Mouse (Mus musculus) cerebellum, postnatal 10 days (tissue): Measurements from ENCODE around the gene Wiz.

Source experiments
- DNase-seq, 2 experiments: peaks; one replicate each; pipeline ENCODE4 v3.0.0; 2021; ENCODE audit warnings: mixed read lengths in 2 of 2

The Wiz gene

DNA sequence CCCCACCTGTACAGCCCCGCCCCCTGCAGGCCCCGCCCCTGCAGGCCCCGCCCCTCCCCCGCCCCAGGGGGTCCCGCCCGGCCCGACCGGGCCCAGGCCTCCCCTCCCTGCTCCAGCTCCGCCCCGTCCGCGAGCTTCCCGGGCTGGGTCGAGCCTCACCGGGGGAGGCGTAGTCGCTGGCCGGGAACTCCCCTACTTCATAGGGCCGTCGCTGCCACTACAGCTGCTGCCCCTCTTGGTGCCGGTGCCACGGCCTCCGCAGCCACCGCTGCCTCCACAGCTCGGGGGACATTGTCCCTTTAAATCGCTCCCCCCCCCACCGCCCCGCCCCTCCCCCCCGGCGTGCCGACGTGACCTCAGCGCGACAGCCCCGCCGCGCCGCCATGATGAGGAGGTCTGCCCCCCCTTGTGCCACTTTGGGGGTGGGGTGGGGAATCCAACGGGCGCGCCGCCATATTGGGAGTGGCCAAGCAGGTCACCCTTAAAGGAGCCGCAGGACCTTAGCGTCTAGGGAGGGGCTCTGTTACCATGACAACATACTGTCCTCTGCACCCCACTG is at the start of gene Wiz:
Gene Wiz (minus strand): TSS at position 339 of the 559 bp plus-strand sequence.
- peak; percentile 94 to 95 for DNase-seq

DNA sequence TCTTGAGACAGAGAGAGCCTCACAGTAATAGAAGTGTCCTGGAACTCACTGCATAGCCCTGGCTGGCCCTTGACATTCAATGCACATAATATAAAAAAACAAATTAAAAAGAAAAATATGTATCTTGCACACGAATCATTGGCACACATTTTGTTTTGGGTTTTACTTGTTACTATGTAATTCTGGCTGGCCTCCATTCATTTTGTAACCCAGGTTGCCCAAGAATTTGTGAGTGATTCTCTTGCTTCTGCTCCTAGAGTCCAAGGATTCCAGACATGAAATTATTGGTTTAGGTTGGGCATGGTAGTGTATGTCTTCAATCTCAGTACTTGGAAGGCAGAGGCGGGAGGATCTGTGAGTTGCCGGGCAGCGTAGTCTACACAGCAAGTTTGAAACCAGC is 47.9 kb upstream of the Wiz start:
- no peak for DNase-seq

DNA sequence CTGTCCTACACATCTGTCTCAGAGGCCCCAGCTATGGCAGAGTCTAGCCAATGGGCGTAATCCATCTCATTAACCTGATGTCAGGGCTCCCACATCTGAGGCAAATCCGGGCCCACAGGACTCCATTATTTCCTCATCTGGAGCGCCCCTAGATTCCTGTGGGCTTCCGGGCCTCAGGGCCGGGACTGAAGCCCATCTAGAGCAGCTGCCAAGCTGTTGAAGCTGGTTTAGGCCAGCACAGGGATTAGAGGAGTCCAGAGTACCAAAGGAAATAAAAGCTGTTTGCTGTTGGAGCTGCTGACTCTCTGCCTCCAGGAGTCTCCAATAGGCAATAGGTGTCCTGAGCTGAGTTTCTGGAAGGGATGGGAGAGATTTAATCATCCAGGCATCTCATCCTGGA is 45.9 kb upstream of the Wiz start:
- no peak for DNase-seq

DNA sequence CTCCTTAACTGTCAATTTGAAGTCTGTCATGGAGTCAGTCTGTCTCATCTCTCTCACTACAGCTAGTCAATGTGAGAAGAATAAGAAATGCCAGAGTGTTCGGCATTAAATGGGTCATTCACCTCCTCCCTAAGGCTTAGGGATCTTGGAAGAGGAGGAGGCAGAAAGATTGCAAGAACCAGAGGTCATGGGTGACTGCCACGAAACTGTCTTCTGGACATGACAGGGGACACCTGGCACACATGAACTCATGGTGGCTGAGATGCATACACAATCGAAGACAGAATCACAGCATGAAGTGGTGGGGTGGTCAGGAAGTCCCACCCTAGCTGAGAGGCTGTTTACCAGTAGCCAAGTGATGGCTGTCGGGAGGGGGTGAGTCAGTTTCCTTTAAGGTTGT is 45.1 kb upstream of the Wiz start:
- DNase-seq = no peak

DNA sequence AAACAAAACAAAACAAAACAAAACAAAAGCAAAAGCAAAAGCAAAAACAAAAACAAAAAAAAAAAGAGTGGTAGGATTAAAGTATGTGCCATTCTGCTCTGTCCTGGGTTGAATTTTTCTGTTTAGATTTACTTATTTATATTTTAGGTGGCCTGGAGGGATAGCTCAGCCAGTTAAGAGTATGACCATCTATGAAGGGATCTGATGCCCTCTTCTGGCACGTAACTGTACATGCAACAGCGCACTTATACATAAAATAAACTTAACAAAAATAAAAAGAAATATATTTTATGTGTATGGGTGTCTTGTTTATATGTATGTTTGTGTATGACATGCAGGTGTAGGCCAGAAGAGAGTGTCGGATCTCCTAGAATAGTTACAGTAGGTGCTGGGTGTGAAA is 42.7 kb upstream of the Wiz start:
- peak in 1 of 2 experiments; percentile 23 for DNase-seq

DNA sequence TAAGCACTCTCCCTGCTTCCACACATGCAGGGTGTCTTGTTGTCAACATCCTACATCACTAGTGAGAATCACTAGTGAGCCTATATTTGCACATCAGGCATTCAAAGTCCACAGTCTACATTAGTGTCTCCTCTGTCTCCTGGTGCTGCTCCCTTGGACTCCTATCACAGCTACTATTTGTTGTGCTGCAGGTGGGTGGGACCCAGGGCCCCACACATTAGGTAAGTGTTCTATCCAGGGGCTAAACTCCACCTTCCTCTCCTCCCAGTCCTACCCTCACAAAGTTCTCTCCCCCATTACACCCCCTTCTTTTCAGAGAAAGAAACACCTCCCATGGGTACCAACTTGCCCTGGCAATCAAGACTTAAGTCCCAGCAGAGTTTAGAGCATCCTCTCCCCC is 37.4 kb upstream of the Wiz start:
- DNase-seq = no peak

DNA sequence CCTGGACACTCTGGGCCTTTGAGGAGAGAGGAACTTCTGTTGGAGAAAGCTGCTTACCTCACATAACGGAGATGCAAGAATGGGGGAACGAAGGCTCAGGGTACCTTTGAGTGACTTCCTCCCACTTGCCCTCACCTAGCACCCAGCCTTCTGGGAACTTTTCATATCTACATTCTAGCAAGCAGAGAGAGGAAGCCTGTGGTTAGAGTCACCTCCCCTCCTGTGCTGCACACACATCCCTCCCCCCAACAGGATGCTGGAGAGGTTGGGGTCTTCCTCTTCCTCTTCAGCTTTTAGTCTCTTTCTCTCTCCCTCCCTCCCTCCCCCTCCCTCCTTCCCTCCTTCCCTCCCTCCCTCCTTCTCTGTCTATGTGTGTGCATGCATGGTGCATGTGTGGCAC is 34.8 kb upstream of the Wiz start, which contains the start of gene Pglyrp2:
Gene Pglyrp2 (minus strand): TSS at position 134 of the 400 bp plus-strand sequence.
- DNase-seq = no peak

DNA sequence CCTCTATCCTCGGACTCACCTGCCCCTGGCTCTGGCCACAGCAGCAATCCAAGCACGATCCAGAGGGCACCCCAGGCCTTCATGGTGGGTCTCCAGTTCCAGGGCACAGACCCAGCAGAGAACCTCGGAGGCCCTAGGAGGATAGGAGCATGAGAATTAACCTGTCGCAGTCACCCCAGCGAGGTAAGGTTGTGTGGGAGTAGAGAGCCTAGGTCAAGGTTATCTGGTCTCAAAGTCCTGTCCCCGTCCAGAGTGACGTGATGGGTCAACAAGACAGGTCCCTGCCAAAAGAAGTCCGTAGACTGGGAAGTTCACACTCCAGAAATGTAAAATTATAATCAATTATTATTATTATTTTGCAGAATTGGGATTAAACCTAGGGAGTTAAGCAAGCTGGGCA is 31.5 kb upstream of the Wiz start:
- DNase-seq = no peak

DNA sequence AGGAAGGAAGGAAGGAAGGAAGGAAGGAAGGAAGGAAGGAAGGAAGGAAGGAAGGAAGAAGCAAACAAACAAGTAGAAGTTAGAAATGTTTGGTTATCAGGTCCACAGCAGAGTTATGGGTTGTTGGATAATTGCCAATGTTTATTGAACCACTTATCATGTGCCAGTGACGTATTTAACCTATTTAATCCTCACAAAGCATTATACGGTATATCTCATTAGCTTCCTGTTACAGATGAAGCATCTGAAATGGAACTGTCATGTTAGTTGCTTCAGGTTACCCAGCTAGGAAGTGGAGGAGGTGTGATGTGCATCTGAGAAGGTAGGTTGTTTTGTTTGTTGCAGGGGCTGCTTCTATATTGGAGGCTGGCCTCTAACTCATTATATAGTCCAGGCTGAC is 30.8 kb upstream of the Wiz start:
- DNase-seq = no peak

DNA sequence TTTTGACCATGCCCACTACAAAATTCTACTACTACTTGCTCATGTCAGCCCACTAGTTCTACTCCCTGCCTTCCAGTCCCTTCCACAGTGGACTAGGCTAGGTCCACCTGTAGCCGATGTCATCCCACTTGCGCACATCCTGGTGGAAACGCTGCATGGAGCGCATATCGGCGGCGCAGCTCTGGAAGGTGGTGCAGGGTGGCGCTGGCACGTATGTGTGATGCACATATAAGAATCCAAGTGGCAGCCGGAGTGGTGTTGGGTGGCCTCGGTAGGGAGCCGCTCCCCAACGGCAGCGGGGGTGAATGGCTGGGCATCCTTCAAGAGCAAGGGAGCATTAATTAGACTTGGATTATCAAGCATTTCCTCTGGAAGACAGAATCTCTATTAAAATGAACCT is 27.5 kb upstream of the Wiz start:
- no peak for DNase-seq

DNA sequence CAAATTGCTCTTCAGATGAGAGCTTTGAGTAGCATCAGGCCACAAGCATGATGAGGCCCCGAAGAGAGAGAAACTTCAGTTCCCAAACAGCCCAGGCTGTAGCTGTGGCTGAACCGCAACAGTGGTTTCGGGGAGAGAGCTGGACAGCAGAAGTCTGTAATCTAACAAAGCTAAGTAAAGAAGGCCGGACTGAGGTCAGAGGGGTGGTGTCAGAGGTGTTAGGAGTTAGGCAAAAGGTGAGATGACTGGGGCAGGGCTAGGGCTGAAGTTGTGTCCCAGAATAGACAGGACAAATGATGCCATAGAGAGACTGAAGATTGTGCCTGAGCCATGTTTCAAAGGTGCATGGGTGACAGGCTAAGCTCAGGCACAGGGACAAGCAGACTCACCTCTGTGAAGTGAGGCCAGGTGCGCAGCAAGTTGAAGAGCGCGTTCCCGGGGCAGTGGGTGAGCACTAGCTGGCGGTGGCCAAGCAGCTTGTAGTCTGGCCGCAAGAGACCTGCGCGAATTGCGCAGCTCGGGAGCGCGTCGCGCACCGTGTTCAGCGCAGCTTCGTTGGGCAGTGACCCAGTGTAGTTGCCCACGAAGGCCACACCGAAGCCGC is 26.3 kb upstream of the Wiz start:
- no peak for DNase-seq

DNA sequence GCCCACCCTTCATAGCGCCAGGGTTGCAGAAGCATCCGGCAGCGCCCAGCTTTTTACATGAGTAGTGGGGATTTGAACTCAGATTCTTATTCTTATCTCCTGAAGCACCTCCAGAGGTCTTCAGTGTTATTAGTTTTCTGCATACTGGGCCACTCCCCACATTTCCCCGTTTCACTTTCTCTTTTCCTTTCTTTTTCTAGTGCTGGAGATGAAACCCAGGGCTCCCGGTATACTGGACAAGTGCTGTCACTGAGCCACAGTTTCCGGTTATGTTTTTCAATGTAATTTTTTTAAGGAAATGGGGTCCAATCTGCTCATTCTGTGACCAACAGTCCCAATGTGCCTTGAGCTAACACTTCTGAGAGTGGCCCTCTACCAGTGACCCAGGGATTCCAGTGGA is 22.7 kb upstream of the Wiz start:
- no peak for DNase-seq

DNA sequence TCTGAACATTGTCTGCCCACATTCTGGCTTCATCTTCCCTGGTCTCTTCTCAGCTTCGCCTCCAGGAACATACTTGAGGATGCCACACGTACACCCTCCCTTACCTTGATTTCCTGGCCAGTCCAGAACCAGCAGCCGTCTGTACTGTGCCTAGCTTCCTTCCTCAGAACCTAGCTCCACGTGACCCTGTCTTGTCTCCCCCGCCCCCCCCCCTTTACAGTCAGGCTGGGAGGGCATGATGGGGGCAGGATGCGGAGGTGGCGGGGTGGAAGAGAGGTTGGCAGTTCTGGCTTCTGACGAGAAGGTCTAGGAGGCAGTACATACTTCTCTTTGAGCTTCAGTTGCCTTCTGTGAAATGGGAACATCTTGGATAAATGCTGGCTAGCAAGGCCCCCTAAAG is 14.2 kb upstream of the Wiz start, which contains the start of gene Rasal3:
Gene Rasal3 (minus strand): TSS at position 167 of the 400 bp plus-strand sequence.
- DNase-seq = no peak

DNA sequence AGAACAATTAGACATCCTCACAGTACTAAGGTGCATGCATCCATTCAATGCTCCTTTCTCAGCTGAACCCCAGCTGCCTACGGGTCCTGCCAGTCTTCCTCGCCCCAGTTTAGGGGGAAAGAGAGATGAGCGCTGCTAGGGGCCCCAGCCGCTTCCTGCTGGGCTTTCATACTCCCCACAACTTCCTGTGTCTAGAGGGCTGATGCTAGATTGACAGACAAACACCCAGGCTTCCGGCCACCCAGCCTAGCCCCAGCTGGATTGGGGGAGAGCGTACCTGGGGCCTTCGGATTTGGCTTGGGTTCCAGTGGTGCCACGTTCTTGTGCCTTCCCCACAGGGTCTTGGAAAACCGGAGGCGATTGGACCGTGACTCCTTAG is 13.5 kb upstream of the Wiz start:
- DNase-seq = no peak

DNA sequence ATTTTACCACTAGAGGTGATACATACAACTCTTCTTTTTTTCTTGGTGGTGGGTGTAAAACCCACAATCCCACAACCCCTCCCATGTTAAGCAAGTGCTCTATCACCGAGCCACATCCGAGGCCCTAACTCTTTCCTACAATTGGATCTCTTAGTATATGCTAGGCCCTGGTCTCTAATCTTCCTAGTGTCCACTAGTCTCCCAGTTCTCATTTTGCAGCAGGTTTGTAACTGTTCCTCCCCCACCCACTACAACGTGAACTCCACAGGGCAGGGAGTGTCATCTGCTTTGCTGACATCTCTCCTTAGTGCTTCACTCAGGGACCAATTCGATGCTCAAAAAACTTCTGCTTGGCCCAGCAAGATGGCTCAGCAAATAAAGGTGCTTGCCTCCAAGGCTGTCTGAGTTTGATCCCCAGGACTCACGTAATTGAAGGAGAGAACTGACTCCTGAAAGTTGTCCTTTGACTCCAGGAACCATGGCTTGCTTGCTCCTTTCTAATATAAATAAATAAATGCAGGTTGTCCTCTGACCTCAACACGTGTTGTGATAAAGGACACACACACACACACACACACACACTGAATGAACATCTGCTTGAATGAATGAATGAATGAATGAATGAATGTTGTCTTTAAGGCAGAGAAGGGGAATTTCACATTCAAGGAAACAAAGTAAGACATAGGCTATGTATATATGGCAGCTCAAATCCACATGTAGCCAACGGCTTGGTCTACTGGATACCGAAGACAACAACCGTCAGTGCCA is 13.0 kb upstream of the Wiz start:
- no peak for DNase-seq

DNA sequence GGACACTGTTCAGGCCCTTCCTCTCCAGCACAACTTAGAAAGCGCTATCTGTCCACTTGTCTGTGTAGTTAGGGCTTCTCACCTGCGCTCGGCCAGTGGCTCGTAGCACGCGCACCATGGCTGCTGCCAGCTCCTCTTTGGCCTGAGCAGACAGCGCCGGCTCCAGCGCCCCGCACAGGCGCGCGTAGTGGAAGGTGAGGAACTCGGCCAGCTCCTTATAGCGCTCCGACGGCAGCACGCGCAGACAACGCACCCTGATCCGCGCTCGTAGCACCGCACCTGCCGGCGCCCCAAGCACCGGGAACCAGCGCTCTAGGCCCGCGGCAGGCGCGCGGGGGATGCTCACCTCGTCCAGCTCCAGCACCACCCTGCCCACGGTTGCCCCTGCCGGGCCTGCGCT is 7.0 kb upstream of the Wiz start:
- no peak for DNase-seq

DNA sequence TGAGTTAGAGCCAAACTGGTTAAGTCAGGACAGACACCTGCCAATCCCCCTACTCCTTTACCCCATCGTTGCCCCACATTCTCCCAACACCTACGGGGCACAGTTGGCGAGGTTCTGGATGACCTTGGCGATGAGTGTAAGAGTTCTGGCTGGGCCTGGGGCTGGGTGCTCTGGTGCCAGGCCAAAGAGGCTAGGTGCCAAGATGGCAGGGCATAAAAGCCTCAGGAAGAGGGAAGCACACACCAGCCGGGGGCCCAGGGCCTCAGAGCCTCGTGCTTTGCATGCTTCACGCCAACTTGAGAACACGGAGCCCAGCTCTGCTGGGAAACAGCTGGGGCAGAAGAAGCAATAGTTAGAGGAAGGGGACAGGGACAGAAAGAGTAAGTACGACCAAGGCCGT is 4.7 kb upstream of the Wiz start:
- DNase-seq = peak in 1 of 2 experiments; percentile 24

DNA sequence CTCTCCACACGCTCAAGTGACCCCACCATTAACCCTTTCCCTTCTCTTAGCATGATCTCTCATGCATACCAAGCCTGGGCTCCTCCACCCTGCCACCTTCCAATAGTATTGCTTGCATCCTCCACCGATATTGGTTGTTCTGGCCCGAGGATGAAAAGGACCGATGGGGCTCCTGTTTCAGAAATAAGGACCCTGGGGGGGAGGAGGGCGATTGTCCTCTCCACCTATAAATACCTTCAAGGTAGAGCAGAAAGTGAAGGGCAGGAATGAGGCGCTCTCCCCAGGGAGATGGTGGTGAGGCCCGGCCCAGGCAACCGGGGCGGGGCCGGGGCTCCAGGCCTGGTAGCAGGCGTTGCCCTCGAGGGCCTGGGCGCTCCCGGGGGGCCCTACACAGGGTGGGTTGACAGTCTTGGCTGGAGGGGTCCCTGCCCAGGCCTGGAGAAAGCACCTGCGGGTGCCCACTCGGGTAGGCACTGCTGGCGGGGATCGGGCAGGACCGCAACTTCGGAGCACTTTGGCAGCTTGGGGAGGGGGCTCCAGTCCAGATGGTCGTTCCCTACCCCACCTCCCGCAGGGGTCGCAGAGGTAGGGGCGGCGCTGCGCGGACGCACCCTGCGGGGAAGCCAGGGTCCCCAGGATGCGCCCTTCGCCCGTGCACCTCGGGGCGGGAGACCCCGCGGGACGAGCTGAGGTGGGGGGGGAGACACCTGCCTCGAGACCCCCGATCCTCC is 704 bp downstream of the Wiz start:
- peak; percentile 50 to 63 for DNase-seq

DNA sequence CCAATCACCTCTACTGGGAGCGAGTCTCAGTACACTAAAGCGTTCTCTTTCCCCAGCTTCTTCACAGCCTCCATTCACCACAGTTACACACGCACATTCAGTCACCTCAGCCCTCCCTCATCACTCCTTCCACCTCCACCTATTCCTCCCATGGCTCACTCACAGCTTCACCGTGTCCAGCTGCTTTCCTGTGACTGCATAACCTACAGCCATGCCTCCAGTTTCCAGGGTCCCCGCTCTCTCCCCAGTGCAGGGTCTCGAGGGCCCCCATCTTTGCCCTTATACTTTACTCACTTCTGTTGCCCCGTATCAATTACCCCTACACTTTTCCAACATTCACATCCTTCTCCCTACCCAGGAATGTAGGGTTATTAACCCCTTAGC is 1.3 kb downstream of the Wiz start:
- DNase-seq = no peak

DNA sequence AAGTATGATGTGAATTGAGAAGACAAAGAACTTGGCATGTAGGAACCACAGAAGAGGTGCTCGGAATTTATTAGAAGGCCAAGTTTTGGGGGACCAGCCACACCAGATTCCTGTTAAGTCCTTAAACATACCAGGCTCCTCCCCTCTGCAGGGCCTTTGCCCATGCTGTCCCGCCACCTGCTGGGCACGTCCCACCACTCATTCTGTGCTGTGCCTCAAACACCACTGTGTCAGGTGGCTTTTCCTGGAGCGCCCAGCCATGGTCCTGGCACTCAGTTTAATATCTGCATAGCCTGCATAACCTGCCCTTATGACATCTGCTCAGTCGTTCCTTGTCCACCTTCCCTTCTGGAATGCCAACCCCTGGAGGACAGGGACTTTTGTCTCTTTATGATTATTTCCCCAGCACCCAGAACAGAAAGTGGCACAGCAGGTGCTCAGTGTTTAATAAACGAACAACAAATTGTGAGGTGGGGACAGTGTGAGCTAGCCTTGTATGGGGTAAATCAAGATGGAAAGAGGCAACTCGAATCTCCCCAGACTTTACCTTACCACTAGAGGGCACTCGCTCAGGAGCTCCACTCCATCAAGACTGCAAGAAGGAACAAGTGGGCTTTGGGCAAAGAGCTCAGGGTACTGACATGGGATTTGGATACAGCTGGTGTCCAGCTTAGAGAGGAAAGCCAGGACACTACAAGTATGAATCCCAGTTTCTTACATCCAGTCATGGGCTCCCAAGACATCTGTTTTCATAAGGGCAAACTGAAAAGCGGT is 2.4 kb downstream of the Wiz start:
- DNase-seq = peak in 1 of 2 experiments; percentile 51

DNA sequence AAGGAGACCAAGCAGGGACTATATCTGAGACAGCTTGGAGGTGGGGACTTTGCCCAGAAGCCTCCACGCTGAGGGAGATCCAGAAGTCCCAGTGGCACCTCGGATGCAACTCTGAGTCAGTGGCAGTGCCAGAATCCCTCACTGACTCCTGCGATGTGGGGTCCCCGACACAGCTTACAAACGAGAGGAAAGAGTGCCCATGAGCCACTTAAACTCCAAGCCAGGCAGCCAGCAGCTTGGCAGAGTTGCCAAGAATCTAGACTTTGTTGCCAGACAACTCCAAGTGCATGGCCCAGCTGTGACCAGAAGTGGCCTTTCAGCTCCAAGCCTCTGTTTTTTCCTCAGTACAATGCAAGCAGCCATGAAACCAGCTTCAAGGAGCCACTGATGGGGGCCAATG is 5.6 kb downstream of the Wiz start:
- peak; percentile 36 to 57 for DNase-seq

DNA sequence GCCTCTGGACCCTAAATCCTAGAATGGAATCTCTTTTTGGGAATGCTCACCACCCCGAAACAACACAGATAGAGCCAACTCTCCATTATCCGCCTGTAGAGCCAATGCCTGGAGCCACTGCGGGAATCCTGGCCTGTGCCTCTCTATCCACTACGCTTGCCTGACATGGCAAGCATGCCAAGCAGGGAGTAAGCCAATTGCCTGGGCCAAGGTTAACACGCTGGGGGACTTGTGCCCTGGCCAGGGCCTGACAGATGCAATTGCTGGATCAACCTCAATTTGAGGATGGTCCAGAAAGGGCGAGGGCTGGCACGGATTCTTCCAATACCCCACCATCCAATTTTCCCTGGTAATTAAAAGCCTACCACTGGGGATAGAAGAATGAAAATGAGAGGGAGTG is 6.7 kb downstream of the Wiz start:
- DNase-seq = peak; percentile 94 to 97

DNA sequence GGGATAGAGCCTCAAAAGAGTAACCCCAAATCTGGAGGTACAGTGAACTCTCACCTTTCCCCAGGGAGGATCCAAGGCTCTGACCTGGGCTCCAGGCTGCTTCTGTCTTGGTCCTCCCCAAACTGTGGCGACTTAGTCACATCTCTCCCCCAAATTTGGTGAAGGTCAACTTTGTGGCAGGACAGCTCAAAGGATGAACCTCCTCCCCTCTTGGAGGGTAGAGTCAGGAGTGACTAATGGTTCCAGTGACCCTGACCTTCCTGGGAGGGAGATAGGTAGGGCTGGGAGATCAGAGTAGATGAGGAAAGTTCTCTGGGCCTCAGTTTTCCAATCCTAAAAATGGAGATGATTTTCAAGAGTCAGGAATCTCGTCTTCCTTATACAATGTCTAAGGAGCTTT is 10.5 kb downstream of the Wiz start:
- DNase-seq = no peak
